ENCODE assay signal across 16 mouse cellular contexts in genomic region chr13:28799474-28799873, GRCm38 (mm10).
"Had no signal": no experiment of that assay in that cellular context is flagged by ENCODE, and none has a peak within 500 bp of the region (broad histone marks: within the 10 kb centered on the region; RNA-seq: fewer than 3 reads in every experiment).

No protein-coding gene starts in this region.

- H3K27ac ChIP-seq: kidney, postnatal 0 days; layer of hippocampus, adult 2 months; limb, embryonic 10.5 days; limb, embryonic 13.5 days; liver, embryonic 12.5 days; liver, embryonic 15.5 days; midbrain, embryonic 10.5 days had no signal

- H3K36me3 ChIP-seq: limb, embryonic 10.5 days; limb, embryonic 13.5 days; liver, embryonic 12.5 days; liver, embryonic 15.5 days; midbrain, embryonic 10.5 days had no signal

- ATAC-seq: intestine, postnatal 0 days; liver, embryonic 12.5 days had no signal

- H3K9ac ChIP-seq: limb, embryonic 13.5 days; liver, embryonic 12.5 days; liver, embryonic 15.5 days had no signal

- DNase-seq: kidney, adult 2 months; kidney, postnatal 25 days; layer of hippocampus, adult 9-11 months; liver; midbrain, embryonic 14.5 days; thymus, adult 18-20 months; thymus, postnatal 36 days had no signal

- H3K27me3 ChIP-seq: limb, embryonic 13.5 days; liver, embryonic 12.5 days; liver, embryonic 15.5 days; megakaryocyte, embryonic 14.5 days had no signal

- H3K9me3 ChIP-seq: limb, embryonic 10.5 days; limb, embryonic 13.5 days; liver, embryonic 12.5 days; liver, embryonic 15.5 days; megakaryocyte, embryonic 14.5 days had no signal

- H3K4me3 ChIP-seq: layer of hippocampus, adult 2 months; limb, embryonic 10.5 days; limb, embryonic 13.5 days; liver, embryonic 12.5 days; liver, embryonic 15.5 days; megakaryocyte, embryonic 14.5 days; midbrain, embryonic 10.5 days had no signal

- H3K4me2 ChIP-seq: limb, embryonic 13.5 days; liver, embryonic 12.5 days; liver, embryonic 15.5 days had no signal

- H3K4me1 ChIP-seq: liver, embryonic 12.5 days; liver, embryonic 15.5 days; megakaryocyte, embryonic 14.5 days had no signal
